Mouse (Mus musculus) CH12.LX (cell line): ENCODE data around the gene Il17rc. TPM values are rescaled to one million over a fixed set of nuclear protein-coding genes. Genes with fewer than 3 reads are reported as not detected.

Experiments
- DNase-seq: peaks from one replicate; pipeline ENCODE4 v3.0.0-alpha.2; 2013; ENCODE audit errors: extremely low read depth
- H3K27ac ChIP-seq: 2 replicates; pipeline ENCODE4 v1.5.1; 2012; ENCODE audit warnings: low read depth, mild to moderate bottlenecking, control low read depth, moderate library complexity; ENCODE audit not compliant: insufficient read depth
- H3K27me3 ChIP-seq: replicated peaks from 2 replicates; pipeline ENCODE3; 2012; ENCODE audit warnings: inconsistent platforms
- H3K36me3 ChIP-seq, 2 experiments: replicated peaks in 1 of 2; 2 replicates each; pipeline versions ENCODE3 to v1.6.1; 2012; ENCODE audit warnings: inconsistent platforms in 1 of 2, low read length in 1 of 2, mild to moderate bottlenecking in 1 of 2, mixed read lengths in 1 of 2, moderate library complexity in 1 of 2; ENCODE audit not compliant: control insufficient read depth in 1 of 2, insufficient read depth in 1 of 2
- H3K4me1 ChIP-seq, 2 experiments: 2 replicates each; pipeline ENCODE4 v1.6.1; 2012; ENCODE audit warnings: inconsistent platforms in 1 of 2, moderate library complexity in 1 of 2; ENCODE audit not compliant: insufficient read depth in 2 of 2, control insufficient read depth in 1 of 2
- H3K4me2 ChIP-seq: 2 replicates; pipeline ENCODE4 v1.6.1; 2012; ENCODE audit warnings: low read depth, mild to moderate bottlenecking, control low read depth; ENCODE audit not compliant: poor library complexity, insufficient read depth, severe bottlenecking
- H3K4me3 ChIP-seq, 3 experiments: fragments of 150-350 bp in 1 of 3; sonication (generic) in 1 of 3; replicated peaks in 1 of 3; 2 replicates each; pipeline versions ENCODE3 to v1.5.1; 2011 to 2012; ENCODE audit warnings: low read depth in 2 of 3, low read length in 2 of 3, mild to moderate bottlenecking in 2 of 3, moderate library complexity in 2 of 3, control low read depth in 1 of 3, improper control_type of control experiment in 1 of 3, inconsistent platforms in 1 of 3, mixed read lengths in 1 of 3; ENCODE audit not compliant: poor library complexity in 1 of 3
- H3K79me2 ChIP-seq: replicated peaks from 2 replicates; pipeline ENCODE4 v1.6.1; 2012; ENCODE audit warnings: mild to moderate bottlenecking, moderate library complexity; ENCODE audit not compliant: control insufficient read depth, poor library complexity, insufficient read depth, severe bottlenecking; ENCODE audit errors: extremely low read depth
- H3K9ac ChIP-seq: 2 replicates; pipeline ENCODE4 v1.6.1; 2012; ENCODE audit warnings: low read depth, mild to moderate bottlenecking, control low read depth, moderate library complexity; ENCODE audit not compliant: insufficient read depth
- H3K9me3 ChIP-seq: replicated peaks from 2 replicates; pipeline ENCODE3; 2012; ENCODE audit warnings: low read length, inconsistent platforms, mixed read lengths
- BHLHE40 ChIP-seq: IDR thresholded peaks from 2 replicates; pipeline ENCODE4 v1.6.1; 2011; ENCODE audit warnings: mild to moderate bottlenecking, low read depth, low read length, improper control_type of control experiment
- CTCF ChIP-seq, 2 experiments: IDR thresholded peaks in 1 of 2; conservative IDR thresholded peaks in 1 of 2; 2 replicates each; pipeline ENCODE4 v1.5.1; 2011 to 2012; ENCODE audit warnings: low read depth in 2 of 2, low read length in 2 of 2, improper control_type of control experiment in 1 of 2, inconsistent platforms in 1 of 2, mild to moderate bottlenecking in 1 of 2, moderate library complexity in 1 of 2
- GABPA ChIP-seq: IDR thresholded peaks from 2 replicates; pipeline ENCODE4 v1.6.1; 2012; ENCODE audit warnings: low read depth, low read length, improper control_type of control experiment, inconsistent platforms; ENCODE audit not compliant: insufficient replicate concordance
- IRF4 ChIP-seq: IDR thresholded peaks from 2 replicates; pipeline ENCODE4 v1.6.1; 2014; ENCODE audit warnings: low read depth, mild to moderate bottlenecking, inconsistent platforms, low read length, improper control_type of control experiment
- JUND ChIP-seq: conservative IDR thresholded peaks from 2 replicates; pipeline ENCODE4 v1.6.1; 2011; ENCODE audit warnings: low read depth, low read length, improper control_type of control experiment
- KAT2A ChIP-seq: IDR thresholded peaks from 2 replicates; pipeline ENCODE4 v1.6.1; 2012; ENCODE audit warnings: low read length, improper control_type of control experiment, inconsistent platforms; ENCODE audit not compliant: insufficient replicate concordance
- MAX ChIP-seq: IDR thresholded peaks from 2 replicates; pipeline ENCODE4 v1.6.1; 2011; ENCODE audit warnings: low read length, improper control_type of control experiment
- MEF2A ChIP-seq: IDR thresholded peaks from 2 replicates; pipeline ENCODE4 v1.6.1; 2014; ENCODE audit warnings: low read depth, mild to moderate bottlenecking, inconsistent platforms, low read length, improper control_type of control experiment, borderline replicate concordance
- NELFE ChIP-seq: IDR thresholded peaks from 2 replicates; pipeline ENCODE4 v1.6.1; 2011; ENCODE audit warnings: low read depth, low read length, improper control_type of control experiment
- NRF1 ChIP-seq: IDR thresholded peaks from 2 replicates; pipeline ENCODE4 v1.6.1; 2014; ENCODE audit warnings: low read depth, mild to moderate bottlenecking, inconsistent platforms, low read length, improper control_type of control experiment, moderate library complexity
- RAD21 ChIP-seq: IDR thresholded peaks from 2 replicates; pipeline ENCODE4 v1.6.1; 2011; ENCODE audit warnings: low read depth, mild to moderate bottlenecking, low read length, improper control_type of control experiment, moderate library complexity
- SIN3A ChIP-seq: IDR thresholded peaks from 2 replicates; pipeline ENCODE4 v1.6.1; 2012; ENCODE audit warnings: low read length, improper control_type of control experiment, inconsistent platforms
- SMC3 ChIP-seq: IDR thresholded peaks from 2 replicates; pipeline ENCODE4 v1.6.1; 2011; ENCODE audit warnings: low read depth, low read length, improper control_type of control experiment
- TCF12 ChIP-seq: IDR thresholded peaks from 2 replicates; pipeline ENCODE4 v1.6.1; 2014; ENCODE audit warnings: low read depth, mild to moderate bottlenecking, inconsistent platforms, low read length, improper control_type of control experiment
- ZKSCAN1 ChIP-seq: IDR thresholded peaks from 2 replicates; pipeline ENCODE4 v1.6.1; 2012; ENCODE audit warnings: low read depth, inconsistent platforms, low read length, improper control_type of control experiment, borderline replicate concordance
- ZNF384 ChIP-seq: IDR thresholded peaks from 2 replicates; pipeline ENCODE4 v1.6.1; 2012; ENCODE audit warnings: low read depth, low read length, improper control_type of control experiment, inconsistent platforms
- dilution Hi-C: fragments of 300-500 bp; cut with MboI; formaldehyde crosslinking; loops from 2 replicates; pipeline ENCODE4 v1.14.3; 2020; ENCODE audit warnings: low sequenced_read_pairs; ENCODE audit not compliant: extremely low pct_unique_long_range_greater_than_20kb, extremely low pct_ligation_motif_present
- in situ Hi-C: fragments of 300-500 bp; cut with MboI; formaldehyde crosslinking; loops from 3 replicates; pipeline ENCODE4 v1.14.3; 2019; ENCODE audit warnings: low sequenced_read_pairs, low pct_ligation_motif_present, low pct_unique_long_range_greater_than_20kb, mixed read lengths
- polyA plus RNA-seq: library from polyadenylated mRNA; unstranded; fragments of >175 nt; gene quantifications from 2 replicates; pipeline ENCODE4 v1.2.1, GENCODE M21; 2012; ENCODE audit warnings: low read depth; ENCODE audit not compliant: insufficient read length
- total RNA-seq, 2 experiments: library from RNA; depleted of rRNA; stranded (reverse); fragments of 300-350 nt in 1 of 2; fragments of >200 nt in 1 of 2; gene quantifications; 2 replicates each; pipeline ENCODE4 v1.2.3; 2012 to 2014

The Il17rc gene
- total and polyA plus RNA-seq, 3 experiments: not detected

GRCm38 (mm10) chr6:113508272-113508946 lies 37.2 kb downstream of the Il17rc start:
- no peak overlapping the region for H3K9ac ChIP-seq
- H3K27ac ChIP-seq: no peak overlapping the region
- H3K4me2 ChIP-seq: no peak overlapping the region
- TF ChIP-seq RAD21 (no peak), BHLHE40 (no peak), NRF1 (no peak), SMC3 (no peak), KAT2A (no peak), ZNF384 (no peak)
- no peaks in the 10 kb centered on the region for H3K9me3 ChIP-seq
- H3K4me1 ChIP-seq: no peaks in the 10 kb centered on the region; a peak in 1 of 4 replicates
- no peak overlapping the region for H3K4me3 ChIP-seq
- H3K79me2 ChIP-seq: no peaks in the 10 kb centered on the region
- H3K27me3 ChIP-seq: no peaks in the 10 kb centered on the region
- dilution Hi-C loops: no loop called here
- DNase-seq: no peak
- H3K36me3 ChIP-seq: peaks cover 0 to 22% of the 10 kb centered on the region in 2 experiments
- in situ Hi-C loops: no loop called here

- Histone ChIP-seq H3K4me1 (no peaks in the 10 kb centered on the region; a peak in 1 of 4 replicates), H3K4me2 (no peak overlapping the region; the same call in 1 of the 2 replicates), H3K27ac (no peak overlapping the region), H3K79me2 (no peaks in the 10 kb centered on the region), H3K9ac (no peak overlapping the region), H3K36me3 (peaks cover 2 to 27% of the 10 kb centered on the region in 2 experiments), H3K27me3 (no peaks in the 10 kb centered on the region), H3K4me3 (no peak overlapping the region), H3K9me3 (no peaks in the 10 kb centered on the region)
- no peak for DNase-seq
- dilution Hi-C loops (no loop called here), in situ Hi-C loops (no loop called here)
- no peak for TF ChIP-seq JUND
- TF ChIP-seq CTCF (conservative IDR thresholded peaks at IDR 0.05 in 1 of 2, IDR thresholded peaks at IDR 0.05 in 1 of 2; ENCODE audit: low read depth in 2 of 2, low read length in 2 of 2): no peak
- no peak for TF ChIP-seq NELFE
- no peak for TF ChIP-seq ZKSCAN1
These were observed 37.7 kb downstream of the Il17rc start for GRCm38 (mm10) chr6:113508947-113509280.

- Histone ChIP-seq H3K9ac (no peak overlapping the region), H3K4me1 (no peaks in the 10 kb centered on the region; a peak in 1 of 4 replicates), H3K79me2 (no peaks in the 10 kb centered on the region), H3K4me2 (no peak overlapping the region), H3K27ac (no peak overlapping the region), H3K36me3 (peaks cover 48 to 77% of the 10 kb centered on the region in 2 experiments), H3K27me3 (no peaks in the 10 kb centered on the region), H3K4me3 (no peak overlapping the region), H3K9me3 (no peaks in the 10 kb centered on the region)
- in situ Hi-C loops: no loop called here
- dilution Hi-C loops: no loop called here
- TF ChIP-seq MAX (no peak), SMC3 (no peak), IRF4 (no peak), ZKSCAN1 (no peak), TCF12 (no peak), MEF2A (no peak), GABPA (no peak), RAD21 (no peak), CTCF (conservative IDR thresholded peaks at IDR 0.05 in 1 of 2, IDR thresholded peaks at IDR 0.05 in 1 of 2; ENCODE audit: low read depth in 2 of 2, low read length in 2 of 2) (no peak), SIN3A (no peak), JUND (no peak)
- no peak for DNase-seq
These were observed 42.7 kb downstream of the Il17rc start for GRCm38 (mm10) chr6:113513944-113514343.
